Mouse (Mus musculus) intestine, postnatal 0 days (tissue): ENCODE measurements around the gene Plpp3. TPM values are rescaled to one million over a fixed set of nuclear protein-coding genes. Genes with fewer than 3 reads are reported as not detected.

ENCODE experiments used
- ATAC-seq: fragments of 200-750 bp; cut with Nextera tagmentation; 2 replicates; pipeline ENCODE4 v1.8.0; 2017; ENCODE audit warnings: mild to moderate bottlenecking, moderate TSS enrichment, moderate library complexity
- H3K27ac ChIP-seq: fragments of 300-500 bp; sonication (generic); 2 replicates; pipeline ENCODE4 v1.5.1; 2014; ENCODE audit warnings: mild to moderate bottlenecking, low read depth, low read length, moderate library complexity
- H3K27me3 ChIP-seq: fragments of 300-500 bp; sonication (generic); replicated peaks from 2 replicates; pipeline ENCODE4 v1.6.1; 2014; ENCODE audit warnings: low read length, mixed read lengths; ENCODE audit not compliant: control insufficient read depth, insufficient read depth
- H3K36me3 ChIP-seq: fragments of 300-500 bp; sonication (generic); 2 replicates; pipeline ENCODE4 v1.6.1; 2014; ENCODE audit warnings: mild to moderate bottlenecking, moderate library complexity; ENCODE audit not compliant: control insufficient read depth, insufficient read depth
- H3K4me1 ChIP-seq: fragments of 300-500 bp; sonication (generic); replicated peaks from 2 replicates; pipeline ENCODE4 v1.6.1; 2014; ENCODE audit warnings: antibody characterized with exemption, low read length, mixed read lengths; ENCODE audit not compliant: control insufficient read depth, insufficient read depth
- H3K4me2 ChIP-seq: fragments of 300-500 bp; sonication (generic); replicated peaks from 2 replicates; pipeline ENCODE4 v1.6.1; 2014; ENCODE audit warnings: low read depth, mild to moderate bottlenecking, moderate library complexity
- H3K4me3 ChIP-seq: fragments of 300-500 bp; sonication (generic); 2 replicates; pipeline ENCODE4 v1.5.1; 2014; ENCODE audit warnings: low read depth, low read length
- H3K9ac ChIP-seq: fragments of 300-500 bp; sonication (generic); 2 replicates; pipeline ENCODE4 v1.6.1; 2014; ENCODE audit warnings: mild to moderate bottlenecking, low read depth, low read length
- H3K9me3 ChIP-seq: fragments of 300-500 bp; sonication (generic); 2 replicates; pipeline ENCODE4 v1.6.1; 2016; ENCODE audit warnings: mixed run types; ENCODE audit not compliant: control insufficient read depth
- CTCF ChIP-seq: sonication (generic); IDR thresholded peaks from 2 replicates; pipeline ENCODE4 v1.5.1; 2016; ENCODE audit warnings: low read depth, mild to moderate bottlenecking, control low read depth, antibody characterized with exemption, moderate library complexity
- WGBS: fragments of 180-500 bp; shearing (Covaris S2); extraction: QIAGEN DNeasy Blood & Tissue Kit; methylation state at CpG from one replicate; pipeline ENCODE4 v1.1.7; 2014; 5-methylcytosine and 5-hydroxymethylcytosine counted together
- polyA plus RNA-seq: library from polyadenylated mRNA; unstranded; fragments of >200 nt; fragmentation: Nextera tagmentation; extraction: Ambion mirVana; gene quantifications from 2 replicates; pipeline ENCODE4 v1.2.1, GENCODE M21; 2015

Gene Plpp3
- polyA plus RNA-seq, 1 experiment from 2014 or later = 84.1 TPM

DNA sequence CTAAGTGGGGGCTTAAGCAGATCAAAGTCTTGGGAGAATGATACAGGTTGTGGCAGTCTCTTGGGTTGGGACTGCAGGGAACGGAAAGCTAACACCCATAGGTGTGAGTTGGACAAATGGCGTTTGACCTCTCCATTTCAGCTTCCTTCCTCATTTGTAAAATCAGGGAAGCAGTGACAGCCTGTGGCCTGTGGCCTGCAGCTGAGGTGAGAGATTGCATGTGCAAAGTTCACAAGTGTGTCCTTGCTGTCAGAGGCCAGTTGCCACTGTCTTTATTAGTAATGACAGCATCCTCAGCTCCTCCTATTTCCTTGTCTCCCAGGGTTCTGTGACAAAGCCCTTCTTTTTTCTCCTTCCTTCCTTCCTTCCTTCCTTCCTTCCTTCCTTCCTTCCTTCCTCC, 5.5 kb downstream of the Plpp3 start:
- WGBS = 45% methylated on average over 2 of the region's 2 CpGs

GRCm38 (mm10) chr4:105163981-105164411, 6.8 kb downstream of the Plpp3 start:
- no peak overlapping the region for H3K4me2 ChIP-seq
- no peaks in the 10 kb centered on the region; the same call in 1 of the 2 replicates for H3K36me3 ChIP-seq
- ATAC-seq = no peak
- H3K9ac ChIP-seq = no peak overlapping the region
- TF ChIP-seq CTCF = no peak
- 0 out of 2 replicates have a peak, but pooled peaks cover 3% of the 10 kb centered on the region for H3K4me1 ChIP-seq
- H3K9me3 ChIP-seq = no peaks in the 10 kb centered on the region
- H3K4me3 ChIP-seq = no peak overlapping the region
- no peaks in the 10 kb centered on the region for H3K27me3 ChIP-seq
- 67% methylated on average over 4 of the region's 4 CpGs for WGBS
- no peak overlapping the region for H3K27ac ChIP-seq

More for the DNA sequence above, 5.5 kb downstream of the Plpp3 start:
- no peaks in the 10 kb centered on the region; the same call in 1 of the 2 replicates for H3K36me3 ChIP-seq
- H3K4me2 ChIP-seq = no peak overlapping the region; the same call in 1 of the 2 replicates
- peak; percentile 61; the same call in 1 of the 2 replicates for ATAC-seq
- H3K27ac ChIP-seq = peak overlapping the region; percentile 21; the same call in 1 of the 2 replicates
- H3K4me1 ChIP-seq = 0 out of 2 replicates have a peak, but pooled peaks cover 3% of the 10 kb centered on the region
- no peaks in the 10 kb centered on the region for H3K27me3 ChIP-seq
- TF ChIP-seq CTCF = no peak
- H3K9ac ChIP-seq = no peak overlapping the region
- no peaks in the 10 kb centered on the region for H3K9me3 ChIP-seq
- H3K4me3 ChIP-seq = no peak overlapping the region

GRCm38 (mm10) chr4:105164952-105165351, 7.8 kb downstream of the Plpp3 start:
- WGBS = 94% methylated on average over 6 of the region's 6 CpGs
- no peak for ATAC-seq
- H3K4me3 ChIP-seq = no peak overlapping the region

GRCm38 (mm10) chr4:105169093-105169571, 12.0 kb downstream of the Plpp3 start:
- no peak for TF ChIP-seq CTCF
- H3K27me3 ChIP-seq = no peaks in the 10 kb centered on the region
- H3K4me3 ChIP-seq = no peak overlapping the region
- no peak overlapping the region for H3K27ac ChIP-seq
- WGBS = 67% methylated on average over 7 of the region's 7 CpGs
- no peaks in the 10 kb centered on the region; the same call in 1 of the 2 replicates for H3K36me3 ChIP-seq
- H3K9me3 ChIP-seq = no peaks in the 10 kb centered on the region
- no peak overlapping the region for H3K9ac ChIP-seq
- 0 out of 2 replicates have a peak, but pooled peaks cover 3% of the 10 kb centered on the region for H3K4me1 ChIP-seq
- no peak overlapping the region for H3K4me2 ChIP-seq
- no peak for ATAC-seq

More at GRCm38 (mm10) chr4:105164952-105165351, 7.8 kb downstream of the Plpp3 start:
- Histone ChIP-seq H3K9ac (no peak overlapping the region), H3K4me1 (0 out of 2 replicates have a peak, but pooled peaks cover 3% of the 10 kb centered on the region), H3K9me3 (no peaks in the 10 kb centered on the region), H3K4me2 (no peak overlapping the region), H3K27ac (no peak overlapping the region), H3K27me3 (no peaks in the 10 kb centered on the region), H3K36me3 (no peaks in the 10 kb centered on the region; the same call in 1 of the 2 replicates)
- peak; percentile 38 for TF ChIP-seq CTCF

GRCm38 (mm10) chr4:105169826-105170810, 13.0 kb downstream of the Plpp3 start:
- Histone ChIP-seq H3K9ac (no peak overlapping the region), H3K4me1 (0 out of 2 replicates have a peak, but pooled peaks cover 3% of the 10 kb centered on the region), H3K27ac (no peak overlapping the region), H3K4me3 (no peak overlapping the region), H3K4me2 (no peak overlapping the region), H3K9me3 (no peaks in the 10 kb centered on the region), H3K36me3 (no peaks in the 10 kb centered on the region; the same call in 1 of the 2 replicates), H3K27me3 (no peaks in the 10 kb centered on the region)
- ATAC-seq = no peak
- 69% methylated on average over 16 of the region's 16 CpGs for WGBS
- no peak for TF ChIP-seq CTCF

DNA sequence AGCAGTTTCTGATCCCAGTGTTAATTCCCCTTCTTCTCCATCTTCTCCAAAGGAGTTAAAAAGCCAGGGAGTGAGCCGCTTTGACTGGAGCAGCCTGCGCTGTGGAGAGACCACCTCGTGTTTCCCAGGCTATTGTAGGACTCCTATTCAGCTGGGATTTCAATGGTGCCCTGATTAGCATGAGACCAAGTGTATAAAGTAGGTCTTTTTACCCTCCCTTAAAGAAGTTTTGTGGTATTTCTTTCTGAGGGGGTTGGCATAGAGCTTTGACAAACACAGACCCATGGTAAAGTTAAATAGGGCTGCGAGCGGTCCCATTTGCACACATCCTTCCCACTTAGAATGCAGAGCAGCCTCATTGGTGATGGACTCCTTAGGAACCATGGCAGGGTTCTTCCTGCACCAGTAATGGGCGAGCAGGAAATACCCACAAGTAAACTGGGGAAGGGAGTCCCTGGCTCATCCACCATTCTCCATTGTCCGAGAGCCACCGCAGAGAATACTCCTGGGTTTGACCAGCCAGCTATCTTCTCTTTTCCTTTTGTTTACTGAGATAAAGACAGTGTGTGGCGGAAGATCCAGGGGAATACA, 13.8 kb downstream of the Plpp3 start:
- Histone ChIP-seq H3K9me3 (no peaks in the 10 kb centered on the region), H3K27me3 (no peaks in the 10 kb centered on the region), H3K27ac (no peak overlapping the region), H3K4me3 (no peak overlapping the region), H3K36me3 (peaks cover 2% of the 10 kb centered on the region; the same call in 1 of the 2 replicates), H3K4me2 (no peak overlapping the region), H3K9ac (no peak overlapping the region), H3K4me1 (no peaks in the 10 kb centered on the region)
- 67% methylated on average over 9 of the region's 9 CpGs for WGBS
- TF ChIP-seq CTCF = no peak
- ATAC-seq = no peak
